Mouse (Mus musculus) ES-E14 (cell line): Measurements from ENCODE around the gene Exoc6. TPM values are rescaled to one million over a fixed set of nuclear protein-coding genes. Genes with fewer than 3 reads are reported as not detected.

Experiments
- DNase-seq: peaks from one replicate; pipeline ENCODE4 v3.0.0-alpha.2; 2013; ENCODE audit warnings: low read depth, low spot score
- H3K27ac ChIP-seq: 2 replicates; pipeline ENCODE4 v1.5.1; 2012; ENCODE audit warnings: low read depth, mild to moderate bottlenecking, low read length, moderate library complexity, mixed read lengths; ENCODE audit not compliant: poor library complexity, insufficient read depth, severe bottlenecking
- H3K36me3 ChIP-seq: 2 replicates; pipeline ENCODE4 v1.6.1; 2012; ENCODE audit warnings: mild to moderate bottlenecking, low read length, moderate library complexity, mixed read lengths; ENCODE audit not compliant: control insufficient read depth, poor library complexity, insufficient read depth, severe bottlenecking
- H3K4me1 ChIP-seq, 2 experiments: fragments of 150-350 bp in 1 of 2; sonication (generic) in 1 of 2; 2 replicates each; pipeline ENCODE4 v1.6.1; 2012; ENCODE audit warnings: low read length in 2 of 2, mild to moderate bottlenecking in 1 of 2, mixed read lengths in 1 of 2; ENCODE audit not compliant: control insufficient read depth in 2 of 2, insufficient read depth in 2 of 2, poor library complexity in 1 of 2
- H3K4me3 ChIP-seq, 2 experiments: fragments of 150-350 bp in 1 of 2; sonication (generic) in 1 of 2; 2 replicates each; pipeline ENCODE4 v1.5.1; 2012; ENCODE audit warnings: low read length in 2 of 2, low read depth in 1 of 2, mild to moderate bottlenecking in 1 of 2, mixed read lengths in 1 of 2; ENCODE audit not compliant: insufficient read depth in 1 of 2, poor library complexity in 1 of 2, severe bottlenecking in 1 of 2
- H3K9ac ChIP-seq: 2 replicates; pipeline ENCODE4 v1.6.1; 2012; ENCODE audit warnings: low read depth, mild to moderate bottlenecking, low read length, mixed read lengths; ENCODE audit not compliant: poor library complexity, insufficient read depth, severe bottlenecking
- H3K9me3 ChIP-seq: fragments of 150-350 bp; sonication (generic); 2 replicates; pipeline ENCODE4 v1.6.1; 2012; ENCODE audit warnings: low read depth, mild to moderate bottlenecking, low read length; ENCODE audit not compliant: control insufficient read depth, insufficient read depth
- CHD2 ChIP-seq: IDR thresholded peaks from 2 replicates; pipeline ENCODE4 v1.6.1; 2014; ENCODE audit warnings: mild to moderate bottlenecking, low read depth, low read length, inconsistent platforms
- HCFC1 ChIP-seq: IDR thresholded peaks from 2 replicates; pipeline ENCODE4 v1.6.1; 2012; ENCODE audit warnings: low read length, inconsistent platforms, borderline replicate concordance; ENCODE audit not compliant: insufficient read depth
- MAFK ChIP-seq: IDR thresholded peaks from 2 replicates; pipeline ENCODE4 v1.6.1; 2014; ENCODE audit warnings: mild to moderate bottlenecking, low read depth, low read length, inconsistent platforms; ENCODE audit not compliant: insufficient read depth
- ZC3H11A ChIP-seq: IDR thresholded peaks from 2 replicates; pipeline ENCODE4 v1.6.1; 2012; ENCODE audit warnings: low read depth, mild to moderate bottlenecking, inconsistent platforms, low read length, borderline replicate concordance
- ZNF384 ChIP-seq: IDR thresholded peaks from 2 replicates; pipeline ENCODE4 v1.6.1; 2012; ENCODE audit warnings: low read depth, low read length, inconsistent platforms
- in situ Hi-C, 2 experiments: fragments of 600-800 bp; cut with MboI; formaldehyde crosslinking; loops; one replicate each; pipeline ENCODE4 v1.15.1; 2025; ENCODE audit warnings: low sequenced_read_pairs in 2 of 2, inconsistent platforms in 1 of 2; ENCODE audit not compliant: unreplicated experiment in 2 of 2
- total RNA-seq: library from RNA; depleted of rRNA; stranded (reverse); fragments of 300-350 nt; gene quantifications from 2 replicates; pipeline ENCODE4 v1.2.3, GENCODE M21; 2012

Gene Exoc6
- total RNA-seq, 1 experiment, result 10.1 TPM

GRCm38 (mm10) chr19:37528581-37528980 lies 21.6 kb upstream of the Exoc6 start:
- TF ChIP-seq ZC3H11A (no peak), MAFK (0 out of 2 replicates have a peak, but pooled peaks have one; percentile 48), HCFC1 (no peak), ZNF384 (no peak), CHD2 (no peak)
- Histone ChIP-seq H3K9me3 (no peaks in the 10 kb centered on the region), H3K4me3 (no peak overlapping the region), H3K36me3 (no peaks in the 10 kb centered on the region), H3K9ac (no peak overlapping the region), H3K4me1 (peaks cover 2 to 4% of the 10 kb centered on the region in 2 experiments; a peak in 1 of 4 replicates), H3K27ac (no peak overlapping the region)
- in situ Hi-C loops, result no loop called here
- DNase-seq, result no peak

GRCm38 (mm10) chr19:37529296-37529695 lies 20.9 kb upstream of the Exoc6 start:
- no peaks in the 10 kb centered on the region for H3K36me3 ChIP-seq
- H3K9me3 ChIP-seq, result no peaks in the 10 kb centered on the region
- DNase-seq, result no peak
- no peak overlapping the region for H3K4me3 ChIP-seq
- in situ Hi-C loops, result no loop called here
- H3K4me1 ChIP-seq, result peaks cover 2 to 4% of the 10 kb centered on the region in 2 experiments; a peak in 1 of 4 replicates
- TF ChIP-seq CHD2, result no peak
- no peak for TF ChIP-seq ZC3H11A
- TF ChIP-seq ZNF384, result no peak
- no peak overlapping the region for H3K9ac ChIP-seq
- H3K27ac ChIP-seq, result no peak overlapping the region

- TF ChIP-seq HCFC1 (no peak), ZC3H11A (no peak), CHD2 (no peak; the same call in 1 of the 2 replicates), MAFK (no peak), ZNF384 (no peak)
- no peak overlapping the region for H3K27ac ChIP-seq
- H3K9ac ChIP-seq, result no peak overlapping the region
- H3K4me1 ChIP-seq, result peaks cover 2 to 4% of the 10 kb centered on the region in 2 experiments; a peak in 1 of 4 replicates
- in situ Hi-C loops, result no loop called here
- DNase-seq, result no peak
- H3K4me3 ChIP-seq, result no peak overlapping the region
- H3K9me3 ChIP-seq, result no peaks in the 10 kb centered on the region
- no peaks in the 10 kb centered on the region for H3K36me3 ChIP-seq
Measured at GRCm38 (mm10) chr19:37529975-37530515, 20.2 kb upstream of the Exoc6 start.

- no peak for DNase-seq
- Histone ChIP-seq H3K9me3 (no peaks in the 10 kb centered on the region), H3K36me3 (no peaks in the 10 kb centered on the region), H3K9ac (no peak overlapping the region), H3K4me3 (no peak overlapping the region), H3K27ac (no peak overlapping the region), H3K4me1 (peaks cover 2 to 4% of the 10 kb centered on the region in 2 experiments; a peak in 1 of 4 replicates)
- TF ChIP-seq ZC3H11A (no peak), MAFK (no peak), HCFC1 (no peak), ZNF384 (no peak), CHD2 (no peak)
- in situ Hi-C loops, result no loop called here
Measured at GRCm38 (mm10) chr19:37530601-37531000, 19.6 kb upstream of the Exoc6 start.

GRCm38 (mm10) chr19:37531200-37531845 lies 18.9 kb upstream of the Exoc6 start:
- TF ChIP-seq CHD2 (no peak), MAFK (no peak), ZC3H11A (no peak), ZNF384 (no peak), HCFC1 (no peak)
- no peak overlapping the region for H3K4me3 ChIP-seq
- H3K9me3 ChIP-seq, result no peaks in the 10 kb centered on the region
- H3K4me1 ChIP-seq, result peaks cover 2 to 4% of the 10 kb centered on the region in 2 experiments; a peak in 1 of 4 replicates
- in situ Hi-C loops, result no loop called here
- no peak for DNase-seq
- no peak overlapping the region for H3K9ac ChIP-seq
- no peak overlapping the region for H3K27ac ChIP-seq
- no peaks in the 10 kb centered on the region for H3K36me3 ChIP-seq
